Mouse (Mus musculus): ENCODE data around the gene Dock1. TPM values are rescaled to one million over a fixed set of nuclear protein-coding genes. Genes with fewer than 3 reads are reported as not detected.

The Dock1 gene
- polyA plus RNA-seq, 1 experiment from 2014 or later = 23.2 TPM

DNA sequence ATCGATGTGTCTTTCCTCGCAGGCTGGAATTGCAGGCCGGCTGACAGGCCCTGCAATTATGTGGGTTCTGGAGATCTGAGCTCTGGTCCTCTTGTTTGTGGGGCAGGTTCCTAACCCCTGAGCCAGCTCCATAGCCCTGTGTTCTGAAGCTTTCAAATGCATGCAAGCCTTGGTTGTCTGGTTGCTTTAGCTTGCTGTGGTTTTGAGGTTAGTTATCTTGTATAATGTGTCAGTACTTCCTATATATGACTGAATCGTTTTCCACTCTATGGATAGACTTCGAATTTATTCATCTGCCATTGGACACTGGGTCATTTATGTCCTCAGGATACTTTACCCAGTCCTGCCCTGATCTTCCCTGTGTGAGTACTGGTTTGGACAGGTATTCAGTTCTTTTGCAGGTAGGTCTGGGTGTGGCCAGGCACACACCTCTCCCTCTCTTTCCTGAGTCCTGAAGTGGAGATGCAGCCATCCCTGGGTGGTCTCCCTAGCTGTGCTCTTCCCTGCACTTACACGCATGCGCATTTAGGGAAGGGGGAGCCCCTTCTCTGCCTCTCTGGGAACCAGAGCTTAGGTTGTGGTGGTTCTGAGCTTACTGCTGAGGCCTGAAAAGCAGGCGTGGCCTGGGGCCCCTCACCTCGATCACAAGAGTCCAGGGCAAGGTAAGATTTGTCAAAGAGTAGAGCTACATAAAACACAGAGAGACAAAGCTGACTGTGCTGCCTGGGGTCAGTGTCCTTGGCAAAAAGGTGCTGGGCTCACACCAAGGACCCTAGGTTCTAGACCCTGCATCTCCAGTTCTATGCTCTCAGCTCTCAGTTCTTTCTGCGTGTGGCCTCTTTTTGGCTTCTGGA lies 25.9 kb downstream of the Dock1 start:
- no peak overlapping the region for H3K27ac ChIP-seq (replicated peaks in 1 of 2; ENCODE audit: control insufficient read depth in 1 of 2, insufficient read depth in 1 of 2, low read depth in 2 of 2, low read length in 2 of 2)
- H3K9me3 ChIP-seq (ENCODE audit: control insufficient read depth, low read length) = no peaks in the 10 kb centered on the region
- H3K27me3 ChIP-seq (ENCODE audit: control insufficient read depth, insufficient read depth, low read length) = no peaks in the 10 kb centered on the region
- WGBS = 77% methylated on average over 10 of the region's 10 CpGs
- peaks cover 6 to 11% of the 10 kb centered on the region in 2 experiments; a peak in 3 of 4 replicates for H3K4me1 ChIP-seq (ENCODE audit: control insufficient read depth in 2 of 2, insufficient read depth in 2 of 2, low read length in 2 of 2)
- H3K4me3 ChIP-seq (ENCODE audit: control insufficient read depth in 1 of 2, insufficient read depth in 1 of 2, low read depth in 1 of 2, low read length in 2 of 2) = no peak overlapping the region
- ATAC-seq (ENCODE audit: insufficient number of reproducible peaks, insufficient read depth, low FRiP score, low read depth) = no peak
- H3K36me3 ChIP-seq (ENCODE audit: control insufficient read depth, insufficient read depth, low read length) = no peaks in the 10 kb centered on the region
- H3K4me2 ChIP-seq (ENCODE audit: low read length) = no peak overlapping the region
- H3K9ac ChIP-seq (ENCODE audit: low read length) = no peak overlapping the region

DNA sequence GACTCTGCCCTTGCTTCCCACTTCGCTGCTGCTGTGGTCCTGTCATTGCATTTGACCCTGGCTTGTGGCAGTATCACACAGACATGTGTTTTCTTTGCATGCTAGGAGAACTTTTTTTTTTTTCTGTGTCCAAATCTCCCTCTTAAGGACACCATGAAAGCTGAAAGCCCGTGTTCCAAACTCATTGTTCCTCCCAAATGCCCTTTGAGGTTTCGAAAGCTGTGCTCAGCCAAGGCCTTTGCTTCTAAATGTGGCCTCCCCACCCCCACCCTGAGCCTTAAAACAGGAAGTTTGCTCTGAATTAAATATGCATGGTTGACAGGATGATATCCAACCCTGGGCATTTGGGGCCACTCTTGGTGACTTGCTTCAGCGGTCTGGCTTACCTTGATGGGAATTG lies 27.0 kb downstream of the Dock1 start:
- Histone ChIP-seq H3K27me3 (ENCODE audit: control insufficient read depth, insufficient read depth, low read length) (no peaks in the 10 kb centered on the region), H3K9me3 (ENCODE audit: control insufficient read depth, low read length) (no peaks in the 10 kb centered on the region), H3K36me3 (ENCODE audit: control insufficient read depth, insufficient read depth, low read length) (no peaks in the 10 kb centered on the region), H3K4me2 (ENCODE audit: low read length) (no peak overlapping the region), H3K9ac (ENCODE audit: low read length) (no peak overlapping the region), H3K4me3 (ENCODE audit: control insufficient read depth in 1 of 2, insufficient read depth in 1 of 2, low read depth in 1 of 2, low read length in 2 of 2) (no peak overlapping the region), H3K4me1 (ENCODE audit: control insufficient read depth in 2 of 2, insufficient read depth in 2 of 2, low read length in 2 of 2) (peaks cover 6 to 11% of the 10 kb centered on the region in 2 experiments; a peak in 3 of 4 replicates), H3K27ac (replicated peaks in 1 of 2; ENCODE audit: control insufficient read depth in 1 of 2, insufficient read depth in 1 of 2, low read depth in 2 of 2, low read length in 2 of 2) (no peak overlapping the region)
- 53% methylated on average over 4 of the region's 4 CpGs for WGBS
- no peak for ATAC-seq (ENCODE audit: insufficient number of reproducible peaks, insufficient read depth, low FRiP score, low read depth)

DNA sequence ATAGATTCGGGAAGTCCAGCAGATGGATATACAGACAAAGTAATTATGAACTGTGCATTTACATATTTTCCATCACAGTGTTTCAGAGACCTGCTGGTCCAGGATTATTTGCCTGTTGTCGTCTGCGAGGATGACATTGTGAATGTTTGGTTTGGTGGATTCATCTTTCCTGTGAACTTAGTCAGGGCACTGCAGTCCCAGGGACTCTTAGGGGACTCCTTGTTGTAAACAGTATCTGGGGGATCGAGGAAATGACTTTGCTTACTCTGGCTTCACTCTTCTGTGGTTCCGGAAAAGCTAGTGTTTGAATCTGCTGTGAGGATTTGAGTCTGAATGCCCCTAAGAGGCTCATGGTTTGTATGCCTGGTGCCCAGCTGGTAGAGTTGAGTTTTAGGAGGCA lies 27.8 kb downstream of the Dock1 start:
- no peak overlapping the region for H3K4me3 ChIP-seq (ENCODE audit: control insufficient read depth in 1 of 2, insufficient read depth in 1 of 2, low read depth in 1 of 2, low read length in 2 of 2)
- no peak overlapping the region for H3K9ac ChIP-seq (ENCODE audit: low read length)
- H3K9me3 ChIP-seq (ENCODE audit: control insufficient read depth, low read length) = no peaks in the 10 kb centered on the region
- ATAC-seq (ENCODE audit: insufficient number of reproducible peaks, insufficient read depth, low FRiP score, low read depth) = no peak
- no peak overlapping the region for H3K27ac ChIP-seq (replicated peaks in 1 of 2; ENCODE audit: control insufficient read depth in 1 of 2, insufficient read depth in 1 of 2, low read depth in 2 of 2, low read length in 2 of 2)
- H3K27me3 ChIP-seq (ENCODE audit: control insufficient read depth, insufficient read depth, low read length) = no peaks in the 10 kb centered on the region
- 79% methylated on average over 5 of the region's 5 CpGs for WGBS
- no peak overlapping the region for H3K4me2 ChIP-seq (ENCODE audit: low read length)
- peaks cover 6 to 11% of the 10 kb centered on the region in 2 experiments; a peak in 3 of 4 replicates for H3K4me1 ChIP-seq (ENCODE audit: control insufficient read depth in 2 of 2, insufficient read depth in 2 of 2, low read length in 2 of 2)
- H3K36me3 ChIP-seq (ENCODE audit: control insufficient read depth, insufficient read depth, low read length) = no peaks in the 10 kb centered on the region

DNA sequence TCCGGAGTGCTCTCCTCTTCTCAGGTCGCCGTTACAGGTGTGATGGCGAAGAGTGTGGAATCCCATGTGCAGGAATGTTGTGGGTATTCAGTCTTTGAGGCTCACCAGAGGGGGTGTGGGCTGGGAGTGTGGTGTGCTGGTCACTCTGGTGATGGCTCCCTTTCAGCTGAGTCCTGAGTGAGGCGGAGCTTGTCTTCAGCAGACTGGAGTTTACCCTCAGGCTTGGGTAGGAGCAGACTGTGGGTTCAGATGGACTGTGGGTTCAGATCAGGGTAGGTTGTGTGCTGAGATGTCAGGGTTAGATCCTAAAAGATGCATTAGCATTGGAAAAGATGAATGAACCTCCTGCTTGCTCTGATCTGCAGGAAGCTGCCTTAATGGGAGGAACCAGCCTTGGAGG lies 29.5 kb downstream of the Dock1 start:
- ATAC-seq (ENCODE audit: insufficient number of reproducible peaks, insufficient read depth, low FRiP score, low read depth) = no peak
- Histone ChIP-seq H3K4me2 (ENCODE audit: low read length) (no peak overlapping the region), H3K27ac (replicated peaks in 1 of 2; ENCODE audit: control insufficient read depth in 1 of 2, insufficient read depth in 1 of 2, low read depth in 2 of 2, low read length in 2 of 2) (no peak overlapping the region), H3K27me3 (ENCODE audit: control insufficient read depth, insufficient read depth, low read length) (no peaks in the 10 kb centered on the region), H3K9me3 (ENCODE audit: control insufficient read depth, low read length) (no peaks in the 10 kb centered on the region), H3K4me3 (ENCODE audit: control insufficient read depth in 1 of 2, insufficient read depth in 1 of 2, low read depth in 1 of 2, low read length in 2 of 2) (no peak overlapping the region), H3K36me3 (ENCODE audit: control insufficient read depth, insufficient read depth, low read length) (no peaks in the 10 kb centered on the region), H3K9ac (ENCODE audit: low read length) (no peak overlapping the region), H3K4me1 (ENCODE audit: control insufficient read depth in 2 of 2, insufficient read depth in 2 of 2, low read length in 2 of 2) (peaks cover 11 to 18% of the 10 kb centered on the region in 2 experiments)
- WGBS = 82% methylated on average over 5 of the region's 5 CpGs

DNA sequence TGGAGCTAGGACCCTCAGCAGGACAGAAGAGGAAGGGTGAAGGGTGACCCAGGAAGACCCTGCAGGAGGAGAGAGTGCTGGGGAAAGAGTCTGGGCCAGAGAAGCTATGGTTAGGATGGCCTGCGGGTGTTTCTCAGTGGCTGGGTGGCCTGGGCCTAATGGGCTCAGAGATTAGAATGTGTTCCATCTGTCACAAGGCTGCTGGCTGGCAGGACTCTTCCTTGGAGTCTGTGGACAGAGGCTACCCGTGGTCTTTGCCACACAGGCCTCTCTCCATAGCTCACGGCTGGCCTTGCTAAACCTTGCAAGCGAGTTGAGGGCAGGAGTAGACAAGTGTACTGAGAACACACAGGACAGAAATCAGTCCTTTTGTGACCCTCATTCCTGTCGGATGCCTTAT lies 32.0 kb downstream of the Dock1 start:
- no peaks in the 10 kb centered on the region for H3K9me3 ChIP-seq (ENCODE audit: control insufficient read depth, low read length)
- no peaks in the 10 kb centered on the region for H3K27me3 ChIP-seq (ENCODE audit: control insufficient read depth, insufficient read depth, low read length)
- 66% methylated on average over 5 of the region's 5 CpGs for WGBS
- no peak overlapping the region for H3K4me3 ChIP-seq (ENCODE audit: control insufficient read depth in 1 of 2, insufficient read depth in 1 of 2, low read depth in 1 of 2, low read length in 2 of 2)
- peaks cover 6 to 19% of the 10 kb centered on the region in 2 experiments for H3K4me1 ChIP-seq (ENCODE audit: control insufficient read depth in 2 of 2, insufficient read depth in 2 of 2, low read length in 2 of 2)
- H3K27ac ChIP-seq (replicated peaks in 1 of 2; ENCODE audit: control insufficient read depth in 1 of 2, insufficient read depth in 1 of 2, low read depth in 2 of 2, low read length in 2 of 2) = no peak overlapping the region
- no peak overlapping the region for H3K4me2 ChIP-seq (ENCODE audit: low read length)
- no peak overlapping the region for H3K9ac ChIP-seq (ENCODE audit: low read length)
- H3K36me3 ChIP-seq (ENCODE audit: control insufficient read depth, insufficient read depth, low read length) = no peaks in the 10 kb centered on the region
- no peak for ATAC-seq (ENCODE audit: insufficient number of reproducible peaks, insufficient read depth, low FRiP score, low read depth)

DNA sequence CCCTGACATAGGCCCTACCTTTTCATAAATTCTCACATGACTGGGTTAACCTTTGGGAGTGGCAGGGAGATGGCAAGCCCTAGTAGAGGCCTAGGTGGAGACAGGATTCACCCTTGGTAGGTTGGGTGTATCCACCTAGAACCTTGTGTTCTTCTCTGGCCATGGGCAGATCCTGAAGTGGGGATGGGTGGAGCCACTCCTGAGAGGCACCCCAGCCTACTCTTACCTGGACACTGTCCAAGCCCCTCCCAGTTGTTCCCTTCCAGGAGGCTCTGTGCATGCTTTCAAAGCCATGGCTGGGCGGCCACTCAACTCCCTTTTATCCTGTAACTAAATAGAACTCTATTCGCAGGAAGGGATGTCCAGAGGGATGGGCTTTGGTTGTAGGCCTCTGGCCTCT lies 33.2 kb downstream of the Dock1 start:
- no peak for ATAC-seq (ENCODE audit: insufficient number of reproducible peaks, insufficient read depth, low FRiP score, low read depth)
- Histone ChIP-seq H3K4me1 (ENCODE audit: control insufficient read depth in 2 of 2, insufficient read depth in 2 of 2, low read length in 2 of 2) (peaks cover 4 to 12% of the 10 kb centered on the region in 2 experiments), H3K9ac (ENCODE audit: low read length) (no peak overlapping the region), H3K9me3 (ENCODE audit: control insufficient read depth, low read length) (no peaks in the 10 kb centered on the region), H3K36me3 (ENCODE audit: control insufficient read depth, insufficient read depth, low read length) (no peaks in the 10 kb centered on the region), H3K27me3 (ENCODE audit: control insufficient read depth, insufficient read depth, low read length) (no peaks in the 10 kb centered on the region), H3K27ac (replicated peaks in 1 of 2; ENCODE audit: control insufficient read depth in 1 of 2, insufficient read depth in 1 of 2, low read depth in 2 of 2, low read length in 2 of 2) (no peak overlapping the region), H3K4me3 (ENCODE audit: control insufficient read depth in 1 of 2, insufficient read depth in 1 of 2, low read depth in 1 of 2, low read length in 2 of 2) (no peak overlapping the region), H3K4me2 (ENCODE audit: low read length) (no peak overlapping the region)
- 42% methylated on average over 2 of the region's 2 CpGs for WGBS

DNA sequence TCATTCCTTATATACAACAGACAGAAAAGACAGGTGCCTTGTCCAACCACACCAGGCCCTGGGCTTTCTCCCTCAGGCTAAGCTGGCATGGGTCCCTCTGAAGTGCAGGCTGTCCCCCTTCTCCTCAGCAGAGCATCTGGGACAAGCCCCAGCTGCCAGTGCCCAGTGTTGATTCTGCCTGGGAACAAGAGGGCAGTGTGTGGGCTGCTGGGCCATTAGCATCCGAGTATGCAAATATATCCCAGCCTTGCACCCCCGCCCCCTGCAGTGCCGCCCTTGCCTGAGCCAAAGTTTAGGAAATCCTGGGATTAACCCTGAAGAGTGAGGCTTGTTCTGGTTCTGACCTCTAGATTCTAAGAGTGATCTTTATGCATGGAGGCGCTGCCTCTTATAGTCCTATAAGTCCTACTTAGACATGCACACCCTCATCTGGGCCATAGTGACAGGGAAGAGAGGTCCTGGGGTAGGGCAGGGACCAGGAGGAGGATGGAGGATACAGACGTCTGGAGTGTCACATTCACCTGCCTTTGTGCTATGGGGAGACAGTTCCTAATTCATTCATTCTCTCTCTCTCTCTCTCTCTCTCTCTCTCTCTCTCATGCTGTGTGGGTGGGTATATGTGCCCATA lies 38.9 kb downstream of the Dock1 start:
- H3K27ac ChIP-seq (replicated peaks in 1 of 2; ENCODE audit: control insufficient read depth in 1 of 2, insufficient read depth in 1 of 2, low read depth in 2 of 2, low read length in 2 of 2) = no peak overlapping the region
- no peaks in the 10 kb centered on the region for H3K9me3 ChIP-seq (ENCODE audit: control insufficient read depth, low read length)
- no peak overlapping the region for H3K4me2 ChIP-seq (ENCODE audit: low read length)
- no peak overlapping the region for H3K9ac ChIP-seq (ENCODE audit: low read length)
- WGBS = 59% methylated on average over 5 of the region's 5 CpGs
- H3K4me3 ChIP-seq (ENCODE audit: control insufficient read depth in 1 of 2, insufficient read depth in 1 of 2, low read depth in 1 of 2, low read length in 2 of 2) = no peak overlapping the region
- peaks cover 4 to 5% of the 10 kb centered on the region in 2 experiments for H3K4me1 ChIP-seq (ENCODE audit: control insufficient read depth in 2 of 2, insufficient read depth in 2 of 2, low read length in 2 of 2)
- H3K27me3 ChIP-seq (ENCODE audit: control insufficient read depth, insufficient read depth, low read length) = no peaks in the 10 kb centered on the region
- no peak for ATAC-seq (ENCODE audit: insufficient number of reproducible peaks, insufficient read depth, low FRiP score, low read depth)
- no peaks in the 10 kb centered on the region for H3K36me3 ChIP-seq (ENCODE audit: control insufficient read depth, insufficient read depth, low read length)
